Mouse (Mus musculus): ENCODE data around the gene Ptpre. TPM values are rescaled to one million over a fixed set of nuclear protein-coding genes. Genes with fewer than 3 reads are reported as not detected.
A peak's percentile ranks its signal among the peaks of the same experiment; 100 is the strongest.

Gene Ptpre
- polyA plus RNA-seq, 1 experiment from 2014 or later: 4.4 TPM

- Histone ChIP-seq H3K4me2 (replicated peaks; ENCODE audit: low read depth) (peak overlapping the region; percentile 31), H3K4me1 (replicated peaks; ENCODE audit: control insufficient read depth, insufficient read depth) (no peaks in the 10 kb centered on the region; the same call in 1 of the 2 replicates), H3K9me3 (ENCODE audit: control insufficient read depth, low read length) (no peaks in the 10 kb centered on the region), H3K36me3 (ENCODE audit: control insufficient read depth, insufficient read depth, low read length) (no peaks in the 10 kb centered on the region), H3K9ac (ENCODE audit: low read length) (peak overlapping the region; percentile 47; the same call in 1 of the 2 replicates), H3K27me3 (ENCODE audit: control insufficient read depth, insufficient read depth, low read length) (no peaks in the 10 kb centered on the region), H3K4me3 (ENCODE audit: low read depth, low read length) (peak overlapping the region; percentile 33), H3K27ac (replicated peaks) (peak overlapping the region; percentile 76)
- ATAC-seq (ENCODE audit: low FRiP score, low TSS enrichment): peak; percentile 64
- WGBS: 30% methylated on average over 18 of the region's 18 CpGs
- DNase-seq (ENCODE audit: low spot score): peak; percentile 49
- TF ChIP-seq EP300 (optimal IDR thresholded peaks at IDR 0.05) (no peak), CTCF (IDR thresholded peaks at IDR 0.05; ENCODE audit: low read depth) (no peak)
Measured at GRCm38 (mm10) chr7:135651831-135652511, 114.7 kb downstream of the Ptpre start.

- Histone ChIP-seq H3K27ac (replicated peaks) (peak overlapping the region; percentile 69), H3K36me3 (ENCODE audit: control insufficient read depth, insufficient read depth, low read length) (no peaks in the 10 kb centered on the region), H3K9me3 (ENCODE audit: control insufficient read depth, low read length) (no peaks in the 10 kb centered on the region), H3K9ac (ENCODE audit: low read length) (no peak overlapping the region), H3K4me3 (ENCODE audit: low read depth, low read length) (peak overlapping the region; percentile 2; the same call in 1 of the 2 replicates), H3K4me2 (replicated peaks; ENCODE audit: low read depth) (peak overlapping the region; percentile 31), H3K4me1 (replicated peaks; ENCODE audit: control insufficient read depth, insufficient read depth) (no peaks in the 10 kb centered on the region; the same call in 1 of the 2 replicates), H3K27me3 (ENCODE audit: control insufficient read depth, insufficient read depth, low read length) (no peaks in the 10 kb centered on the region)
- ATAC-seq (ENCODE audit: low FRiP score, low TSS enrichment) (no peak), DNase-seq (ENCODE audit: low spot score) (no peak)
- TF ChIP-seq CTCF (IDR thresholded peaks at IDR 0.05; ENCODE audit: low read depth): no peak
- TF ChIP-seq EP300 (optimal IDR thresholded peaks at IDR 0.05): no peak
- WGBS: 61% methylated on average over 11 of the region's 11 CpGs
Measured at GRCm38 (mm10) chr7:135652781-135653180, 115.5 kb downstream of the Ptpre start.

- no peak overlapping the region for H3K4me2 ChIP-seq (replicated peaks; ENCODE audit: low read depth)
- DNase-seq (ENCODE audit: low spot score): no peak
- H3K36me3 ChIP-seq (ENCODE audit: control insufficient read depth, insufficient read depth, low read length): no peaks in the 10 kb centered on the region
- TF ChIP-seq EP300 (optimal IDR thresholded peaks at IDR 0.05): no peak
- no peak for TF ChIP-seq CTCF (IDR thresholded peaks at IDR 0.05; ENCODE audit: low read depth)
- no peak overlapping the region for H3K9ac ChIP-seq (ENCODE audit: low read length)
- no peaks in the 10 kb centered on the region for H3K27me3 ChIP-seq (ENCODE audit: control insufficient read depth, insufficient read depth, low read length)
- H3K9me3 ChIP-seq (ENCODE audit: control insufficient read depth, low read length): no peaks in the 10 kb centered on the region
- WGBS: 79% methylated on average over 7 of the region's 7 CpGs
- ATAC-seq (ENCODE audit: low FRiP score, low TSS enrichment): no peak
- no peaks in the 10 kb centered on the region; the same call in 1 of the 2 replicates for H3K4me1 ChIP-seq (replicated peaks; ENCODE audit: control insufficient read depth, insufficient read depth)
- peak overlapping the region; percentile 69; the same call in 1 of the 2 replicates for H3K27ac ChIP-seq (replicated peaks)
- no peak overlapping the region for H3K4me3 ChIP-seq (ENCODE audit: low read depth, low read length)
Measured at GRCm38 (mm10) chr7:135653601-135654000, 116.3 kb downstream of the Ptpre start.

GRCm38 (mm10) chr7:135654288-135654687, 117.0 kb downstream of the Ptpre start:
- Histone ChIP-seq H3K4me2 (replicated peaks; ENCODE audit: low read depth) (no peak overlapping the region), H3K36me3 (ENCODE audit: control insufficient read depth, insufficient read depth, low read length) (no peaks in the 10 kb centered on the region), H3K27me3 (ENCODE audit: control insufficient read depth, insufficient read depth, low read length) (no peaks in the 10 kb centered on the region), H3K9ac (ENCODE audit: low read length) (no peak overlapping the region), H3K4me3 (ENCODE audit: low read depth, low read length) (no peak overlapping the region), H3K27ac (replicated peaks) (no peak overlapping the region), H3K9me3 (ENCODE audit: control insufficient read depth, low read length) (no peaks in the 10 kb centered on the region), H3K4me1 (replicated peaks; ENCODE audit: control insufficient read depth, insufficient read depth) (no peaks in the 10 kb centered on the region; the same call in 1 of the 2 replicates)
- WGBS: 77% methylated on average over 6 of the region's 6 CpGs
- no peak for TF ChIP-seq EP300 (optimal IDR thresholded peaks at IDR 0.05)
- no peak for TF ChIP-seq CTCF (IDR thresholded peaks at IDR 0.05; ENCODE audit: low read depth)
- ATAC-seq (ENCODE audit: low FRiP score, low TSS enrichment): no peak
- DNase-seq (ENCODE audit: low spot score): no peak

- Histone ChIP-seq H3K9ac (ENCODE audit: low read length) (no peak overlapping the region), H3K27ac (replicated peaks) (no peak overlapping the region), H3K36me3 (ENCODE audit: control insufficient read depth, insufficient read depth, low read length) (no peaks in the 10 kb centered on the region), H3K9me3 (ENCODE audit: control insufficient read depth, low read length) (no peaks in the 10 kb centered on the region), H3K4me1 (replicated peaks; ENCODE audit: control insufficient read depth, insufficient read depth) (no peaks in the 10 kb centered on the region; the same call in 1 of the 2 replicates), H3K27me3 (ENCODE audit: control insufficient read depth, insufficient read depth, low read length) (no peaks in the 10 kb centered on the region), H3K4me3 (ENCODE audit: low read depth, low read length) (no peak overlapping the region), H3K4me2 (replicated peaks; ENCODE audit: low read depth) (no peak overlapping the region)
- TF ChIP-seq EP300 (optimal IDR thresholded peaks at IDR 0.05) (no peak), CTCF (IDR thresholded peaks at IDR 0.05; ENCODE audit: low read depth) (no peak)
- WGBS: 82% methylated on average over 4 of the region's 4 CpGs
- DNase-seq (ENCODE audit: low spot score) (no peak), ATAC-seq (ENCODE audit: low FRiP score, low TSS enrichment) (no peak)
Measured at GRCm38 (mm10) chr7:135655113-135655512, 117.8 kb downstream of the Ptpre start.

GRCm38 (mm10) chr7:135658150-135658549, 120.9 kb downstream of the Ptpre start:
- no peaks in the 10 kb centered on the region; the same call in 1 of the 2 replicates for H3K4me1 ChIP-seq (replicated peaks; ENCODE audit: control insufficient read depth, insufficient read depth)
- 83% methylated on average over 7 of the region's 7 CpGs for WGBS
- no peak for DNase-seq (ENCODE audit: low spot score)
- no peak overlapping the region for H3K9ac ChIP-seq (ENCODE audit: low read length)
- H3K36me3 ChIP-seq (ENCODE audit: control insufficient read depth, insufficient read depth, low read length): no peaks in the 10 kb centered on the region
- no peak overlapping the region for H3K4me2 ChIP-seq (replicated peaks; ENCODE audit: low read depth)
- H3K27me3 ChIP-seq (ENCODE audit: control insufficient read depth, insufficient read depth, low read length): no peaks in the 10 kb centered on the region
- H3K27ac ChIP-seq (replicated peaks): no peak overlapping the region
- H3K4me3 ChIP-seq (ENCODE audit: low read depth, low read length): no peak overlapping the region
- TF ChIP-seq CTCF (IDR thresholded peaks at IDR 0.05; ENCODE audit: low read depth): no peak
- TF ChIP-seq EP300 (optimal IDR thresholded peaks at IDR 0.05): no peak
- no peaks in the 10 kb centered on the region for H3K9me3 ChIP-seq (ENCODE audit: control insufficient read depth, low read length)
- no peak for ATAC-seq (ENCODE audit: low FRiP score, low TSS enrichment)

Data from stomach, postnatal 0 days (tissue).